Mouse (Mus musculus) frontal cortex, postnatal 36 days (tissue): ENCODE data around the gene Hmg20b.

ENCODE experiments used
- DNase-seq, 2 experiments: peaks; one replicate each; pipeline ENCODE4 v3.0.0; 2022; ENCODE audit warnings: low spot score in 2 of 2

Hmg20b gene

GRCm38 (mm10) chr10:81326858-81327257 lies 23.4 kb downstream of the Hmg20b start:
- no peak for DNase-seq

GRCm38 (mm10) chr10:81325781-81326180 lies 24.5 kb downstream of the Hmg20b start:
- no peak for DNase-seq

GRCm38 (mm10) chr10:81325176-81325575 lies 25.1 kb downstream of the Hmg20b start:
- no peak for DNase-seq

GRCm38 (mm10) chr10:81323791-81324530 lies 26.3 kb downstream of the Hmg20b start:
- DNase-seq: no peak

- DNase-seq: no peak
These were observed 27.0 kb downstream of the Hmg20b start for GRCm38 (mm10) chr10:81323141-81323775.

- DNase-seq: no peak
These were observed 27.8 kb downstream of the Hmg20b start for GRCm38 (mm10) chr10:81322444-81322843.

GRCm38 (mm10) chr10:81321436-81321835 lies 28.8 kb downstream of the Hmg20b start:
- DNase-seq: no peak

GRCm38 (mm10) chr10:81320550-81321347 lies 29.5 kb downstream of the Hmg20b start, which contains the start of gene Cactin:
TSS of gene Cactin (plus strand) at chr10:81321103.
- DNase-seq: peak; percentile 98 to 99

GRCm38 (mm10) chr10:81319741-81320549 lies 30.3 kb downstream of the Hmg20b start:
- DNase-seq: no peak

- peak in 1 of 2 experiments; percentile 17 for DNase-seq
These were observed 31.0 kb downstream of the Hmg20b start for GRCm38 (mm10) chr10:81319330-81319699.

GRCm38 (mm10) chr10:81318589-81319329 lies 31.5 kb downstream of the Hmg20b start:
- DNase-seq: no peak

GRCm38 (mm10) chr10:81317273-81317672 lies 33.0 kb downstream of the Hmg20b start:
- DNase-seq: no peak

GRCm38 (mm10) chr10:81316338-81317060 lies 33.8 kb downstream of the Hmg20b start:
- DNase-seq: no peak

GRCm38 (mm10) chr10:81315587-81315986 lies 34.7 kb downstream of the Hmg20b start:
- DNase-seq: no peak

- no peak for DNase-seq
These were observed 36.1 kb downstream of the Hmg20b start for GRCm38 (mm10) chr10:81314201-81314600.

GRCm38 (mm10) chr10:81313581-81313980 lies 36.7 kb downstream of the Hmg20b start:
- DNase-seq: no peak

GRCm38 (mm10) chr10:81309571-81309970 lies 40.7 kb downstream of the Hmg20b start:
- DNase-seq: no peak

- peak; percentile 63 to 82 for DNase-seq
These were observed 43.2 kb downstream of the Hmg20b start for GRCm38 (mm10) chr10:81306837-81307682.

- no peak for DNase-seq
These were observed 44.1 kb downstream of the Hmg20b start for GRCm38 (mm10) chr10:81306173-81306668.
